Mouse (Mus musculus) cerebellum, postnatal 14 days (tissue): ENCODE results near the gene Pld6.
A peak's percentile ranks its signal among the peaks of the same experiment; 100 is the strongest.

Source experiments
- DNase-seq, 2 experiments: peaks; one replicate each; pipeline ENCODE4 v3.0.0; 2021; ENCODE audit warnings: mixed read lengths in 2 of 2

The Pld6 gene

GRCm38 (mm10) chr11:59783591-59783990, 3.9 kb downstream of the Pld6 start:
- DNase-seq = no peak

GRCm38 (mm10) chr11:59782091-59782590, 5.3 kb downstream of the Pld6 start:
- no peak for DNase-seq

GRCm38 (mm10) chr11:59780241-59780640, 7.2 kb downstream of the Pld6 start:
- DNase-seq = no peak

- DNase-seq = no peak
Measured at GRCm38 (mm10) chr11:59779406-59779805, 8.0 kb downstream of the Pld6 start.

DNA sequence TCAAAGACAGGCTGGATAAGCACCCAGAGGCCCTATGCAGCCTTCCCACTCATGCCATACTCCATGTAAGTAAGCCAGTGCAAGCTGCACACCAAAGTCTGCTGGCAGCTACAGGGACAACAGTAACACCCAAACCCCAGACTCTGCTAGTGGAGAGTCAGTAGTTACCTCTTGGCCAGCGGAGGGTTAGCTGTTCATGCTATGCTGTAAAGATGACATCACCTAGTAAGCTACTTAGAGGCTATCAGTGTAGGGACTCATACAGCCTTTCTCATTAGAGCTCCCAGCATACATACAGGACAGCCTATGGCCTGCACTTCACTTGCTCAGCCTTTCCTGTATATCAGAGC, 8.6 kb downstream of the Pld6 start:
- DNase-seq = no peak

DNA sequence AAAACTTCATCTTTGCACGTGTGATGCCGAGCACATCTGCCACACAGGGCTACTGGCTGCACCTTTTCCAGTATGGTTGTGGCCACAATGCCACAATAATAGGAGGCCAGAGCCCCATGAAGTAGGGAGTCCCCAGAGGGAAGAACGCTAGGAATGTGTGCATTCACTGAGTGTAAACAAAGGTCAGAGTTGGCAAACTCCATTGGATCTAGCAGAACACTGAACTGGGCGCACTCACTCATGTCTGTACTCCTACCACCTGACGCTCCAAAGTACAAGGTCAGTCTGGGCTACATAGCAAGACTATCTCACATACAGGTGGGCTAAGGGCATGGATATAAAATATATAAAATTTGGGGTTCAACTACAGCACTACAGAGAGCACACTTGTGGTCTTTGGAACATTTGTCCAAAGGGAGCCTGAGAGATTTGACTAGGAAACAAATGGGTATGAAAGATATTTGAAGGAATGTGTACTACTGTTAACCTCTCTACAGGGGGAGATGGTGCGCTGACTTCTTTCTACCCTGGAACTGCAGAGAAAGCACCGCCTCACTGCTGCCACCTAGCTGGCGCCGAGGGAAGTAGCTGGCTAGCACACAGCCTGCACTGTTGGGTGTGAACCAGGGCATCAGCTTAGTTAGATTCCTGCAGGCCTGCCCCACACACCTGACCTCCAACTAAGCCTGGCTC, 9.1 kb downstream of the Pld6 start:
- peak; percentile 87 to 91 for DNase-seq

GRCm38 (mm10) chr11:59777259-59777658, 10.2 kb downstream of the Pld6 start:
- peak in 1 of 2 experiments; percentile 48 for DNase-seq

- no peak for DNase-seq
Measured at GRCm38 (mm10) chr11:59775435-59776148, 11.9 kb downstream of the Pld6 start.

DNA sequence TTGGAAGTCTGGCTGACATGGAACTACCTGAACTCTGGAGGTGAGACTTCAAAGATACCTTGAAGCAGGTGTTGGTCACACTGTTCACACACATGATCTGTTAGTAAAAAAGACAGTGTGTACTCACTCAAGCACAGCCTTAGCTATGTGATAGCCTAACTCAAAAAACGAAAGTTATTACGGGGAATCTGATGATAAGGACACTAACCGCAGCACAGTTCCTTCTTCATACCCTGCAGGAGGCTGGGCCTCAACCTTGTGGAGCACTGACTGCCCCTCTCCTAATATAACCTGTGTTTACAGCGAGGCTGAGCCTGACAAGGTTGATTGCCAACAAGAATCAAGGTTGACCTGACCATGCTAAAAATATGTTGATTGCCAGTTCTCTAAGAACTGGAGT, 12.9 kb downstream of the Pld6 start:
- DNase-seq = no peak

DNA sequence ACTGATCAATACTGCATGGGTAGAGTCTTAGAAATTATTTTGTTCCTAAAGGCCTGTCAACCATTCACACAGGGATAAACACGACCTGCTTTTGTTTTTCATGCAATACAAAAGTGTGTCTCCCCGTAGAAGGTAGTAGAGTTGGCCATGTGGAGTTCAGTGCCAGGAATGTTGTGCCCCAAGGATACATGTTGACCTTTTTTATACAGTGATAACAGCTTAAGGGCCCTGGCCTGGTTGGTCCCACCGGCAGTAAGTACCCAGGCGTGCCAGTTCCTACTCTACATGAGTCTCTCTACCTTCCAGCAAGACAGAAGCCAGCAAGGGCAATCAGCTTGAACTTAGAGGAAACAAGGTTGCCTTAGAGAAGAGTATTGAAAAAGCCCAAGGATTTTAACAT, 14.5 kb downstream of the Pld6 start:
- peak in 1 of 2 experiments; percentile 51 for DNase-seq

DNA sequence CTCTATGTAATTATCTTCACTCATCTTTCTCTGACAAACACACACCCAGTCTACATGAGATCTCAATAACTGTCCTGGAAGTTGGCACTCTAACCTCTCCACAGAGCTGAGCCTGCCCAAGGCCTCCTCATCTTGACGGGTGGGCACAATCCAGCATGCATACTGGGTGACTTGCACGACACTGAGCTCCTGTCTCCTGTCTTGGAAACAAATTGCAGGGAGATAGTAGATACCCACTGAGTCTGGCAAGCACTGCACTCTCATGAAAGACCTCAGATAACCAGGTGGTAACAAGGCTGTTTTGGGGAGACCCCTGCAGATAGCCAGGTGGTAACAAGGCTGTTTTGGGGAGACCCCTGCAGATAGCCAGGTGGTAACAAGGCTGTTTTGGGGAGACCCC, 15.2 kb downstream of the Pld6 start:
- DNase-seq = peak; percentile 45 to 81

GRCm38 (mm10) chr11:59770753-59771152, 16.7 kb downstream of the Pld6 start:
- DNase-seq = no peak

DNA sequence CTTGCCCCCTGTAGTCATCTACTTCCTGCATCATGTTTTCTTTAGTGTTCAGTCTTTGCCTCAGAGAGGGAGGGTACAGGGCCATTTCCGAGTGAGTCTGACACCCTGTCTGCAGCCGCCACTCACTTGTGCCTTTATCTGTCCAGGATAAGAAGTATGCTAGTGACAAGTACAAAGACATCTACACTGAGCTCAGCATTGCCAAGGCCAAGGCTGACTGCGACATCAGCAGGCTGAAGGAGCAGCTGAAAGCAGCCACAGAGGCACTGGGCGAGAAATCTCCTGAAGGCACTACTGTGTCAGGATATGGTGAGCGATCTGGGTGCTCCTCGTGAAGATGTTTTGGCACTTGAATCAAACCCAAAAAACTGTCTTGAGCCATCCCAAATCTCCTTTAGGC, 17.7 kb downstream of the Pld6 start:
- DNase-seq = no peak

GRCm38 (mm10) chr11:59769307-59769706, 18.1 kb downstream of the Pld6 start:
- no peak for DNase-seq

GRCm38 (mm10) chr11:59760796-59761195, 26.6 kb downstream of the Pld6 start:
- DNase-seq = peak; percentile 37 to 43

DNA sequence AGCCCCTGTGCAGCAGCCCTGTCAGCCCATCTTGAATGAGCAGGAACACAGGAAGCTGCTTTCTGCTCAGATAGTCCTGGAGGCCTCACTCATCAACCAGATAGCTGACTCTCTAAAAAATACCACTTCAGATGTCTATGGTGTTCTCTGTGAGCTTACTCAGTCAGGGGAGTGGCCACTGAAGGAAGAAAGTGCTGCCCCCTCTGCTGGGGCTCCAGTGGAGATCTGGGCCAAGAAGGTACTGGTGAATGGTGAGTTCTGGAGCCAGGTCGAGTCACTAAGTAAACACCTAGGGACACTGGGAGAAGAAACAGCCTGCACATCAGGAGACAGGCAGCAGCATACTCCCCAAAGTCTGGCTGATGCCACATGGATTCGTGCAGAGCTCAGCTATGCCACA, 27.8 kb downstream of the Pld6 start:
- no peak for DNase-seq

- peak; percentile 96 to 97 for DNase-seq
Measured at GRCm38 (mm10) chr11:59759178-59759577, 28.3 kb downstream of the Pld6 start.

GRCm38 (mm10) chr11:59758191-59758985, 29.1 kb downstream of the Pld6 start:
- DNase-seq = peak; percentile 53 to 55

- DNase-seq = no peak
Measured at GRCm38 (mm10) chr11:59756351-59756750, 31.1 kb downstream of the Pld6 start.

GRCm38 (mm10) chr11:59754504-59754903, 32.9 kb downstream of the Pld6 start:
- no peak for DNase-seq

GRCm38 (mm10) chr11:59749050-59749449, 38.4 kb downstream of the Pld6 start:
- DNase-seq = no peak

GRCm38 (mm10) chr11:59746614-59747013, 40.8 kb downstream of the Pld6 start:
- peak; percentile 70 to 79 for DNase-seq

DNA sequence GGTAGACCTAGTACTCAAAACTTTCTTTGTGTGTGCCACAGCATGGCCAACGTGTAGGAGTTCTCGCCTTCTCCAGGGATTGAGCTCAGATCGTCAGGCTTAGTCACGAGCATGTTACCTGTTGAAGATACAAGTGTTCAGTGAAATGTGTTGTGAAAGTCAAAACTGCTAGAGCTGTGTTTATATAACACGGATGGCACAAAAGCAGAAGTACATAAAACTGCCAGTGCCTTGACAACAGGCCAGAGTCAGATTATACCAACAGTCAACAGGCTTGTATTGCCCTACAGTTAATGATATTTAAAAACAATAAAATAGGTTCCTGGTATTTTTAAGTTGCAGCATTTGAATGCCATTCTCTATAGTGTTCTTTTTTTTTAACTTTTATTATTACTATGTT, 41.6 kb downstream of the Pld6 start:
- DNase-seq = no peak

DNA sequence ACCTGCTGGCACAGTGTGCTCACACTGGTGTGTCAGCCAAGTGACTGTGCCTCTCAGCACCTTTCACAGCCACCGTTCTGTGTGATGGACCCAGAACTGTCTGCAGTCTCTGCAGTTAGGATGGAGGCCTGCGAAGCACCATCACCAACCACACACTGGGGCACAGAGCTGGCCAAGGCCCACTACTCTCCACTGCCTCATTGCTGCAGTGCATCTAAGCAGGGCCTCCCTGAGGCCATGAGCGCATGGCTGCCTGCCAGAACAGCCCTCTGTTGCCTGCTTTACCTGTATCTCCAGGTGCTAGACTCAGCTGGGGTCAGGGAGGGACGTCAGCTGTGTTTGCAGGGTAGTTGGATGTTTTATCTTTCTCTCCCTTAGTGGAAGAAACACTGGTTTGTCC, 43.1 kb downstream of the Pld6 start:
- DNase-seq = peak; percentile 33 to 38
